Comparison of ENCODE assay signal across 8 mouse cellular contexts in the genomic region with DNA sequence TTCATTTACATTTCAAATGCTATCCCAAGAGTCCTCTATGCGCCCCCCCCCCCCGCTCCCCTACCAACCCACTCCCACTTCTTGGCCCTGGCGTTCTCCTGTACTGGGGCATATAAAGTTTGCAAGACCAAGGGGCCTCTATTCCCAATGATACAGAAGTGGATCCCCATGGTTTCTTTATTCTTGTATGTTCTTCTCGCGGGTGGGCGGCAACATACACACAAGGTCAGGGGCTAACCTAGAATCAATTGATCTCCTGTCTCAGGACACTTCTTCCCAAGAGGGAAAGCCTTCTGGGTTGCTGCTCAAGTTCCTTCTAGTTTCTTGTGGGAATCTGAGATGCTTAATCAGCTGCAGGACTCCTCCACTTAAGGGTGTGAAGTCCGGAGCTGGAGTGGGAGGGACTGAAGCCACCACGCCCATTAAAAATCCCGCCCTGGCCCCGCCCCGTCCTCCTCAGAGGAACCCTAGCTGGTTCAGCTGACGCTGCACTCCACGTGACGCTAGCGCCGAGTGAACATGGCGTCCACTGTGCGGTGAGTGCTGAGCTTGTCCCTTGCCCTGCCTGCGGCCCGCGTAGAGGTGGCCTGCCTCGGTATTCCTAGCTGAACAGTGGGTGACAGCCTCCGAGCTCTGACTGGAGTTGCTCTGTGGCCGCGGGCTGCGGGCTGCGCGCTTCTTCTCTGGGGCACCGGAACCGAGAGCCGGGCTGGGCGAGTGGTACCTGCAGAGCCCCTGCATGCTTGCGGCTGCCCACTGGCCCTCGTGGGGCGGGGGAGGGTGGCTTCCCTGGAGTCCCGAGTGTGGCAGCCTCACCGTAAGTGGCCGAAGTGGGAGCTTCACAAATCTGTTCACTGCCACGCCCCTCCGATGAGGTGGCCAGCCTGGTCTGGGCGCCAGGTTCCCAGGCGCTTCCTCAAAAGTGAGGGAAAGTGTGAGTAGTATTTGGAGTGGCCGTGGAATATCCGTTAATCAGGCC. TPM values are rescaled to one million over a fixed set of nuclear protein-coding genes. Genes with fewer than 3 reads are reported as not detected.
DNase-seq lines count a peak whose midpoint lies in the region; ATAC-seq and TF ChIP-seq lines count a peak whose summit lies in the region.

A gene (plus strand): TSS at position 461 of the 979 bp plus-strand sequence.

- H3K4me1 ChIP-seq in ES-E14 (ENCODE audit: control insufficient read depth in 2 of 2, insufficient read depth in 2 of 2, low read length in 2 of 2, poor library complexity in 1 of 2): peaks cover 2 to 8% of the 10 kb centered on the region in 2 experiments; a peak in 2 of 4 replicates
- peaks cover 4% of the 10 kb centered on the region; the same call in 1 of the 2 replicates for H3K4me1 ChIP-seq in forebrain, embryonic 14.5 days (ENCODE audit: control insufficient read depth, insufficient read depth, low read length)
- peaks cover 4% of the 10 kb centered on the region; the same call in 1 of the 2 replicates for H3K4me1 ChIP-seq in lung, embryonic 14.5 days (ENCODE audit: insufficient read depth)
- H3K4me1 ChIP-seq in olfactory bulb, adult 2 months (ENCODE audit: control insufficient read depth, insufficient read depth, low read length): peaks cover 6% of the 10 kb centered on the region
- H3K4me1 ChIP-seq in thymus, adult 2 months (replicated peaks; ENCODE audit: control insufficient read depth, insufficient read depth, low read length): peaks cover 26% of the 10 kb centered on the region

- 0 out of 2 replicates have a peak, but pooled peaks have one; percentile 24 for TF ChIP-seq POLR2A in olfactory bulb, adult 2 months (IDR thresholded peaks at IDR 0.05; ENCODE audit: insufficient read depth, low read depth, low read length)
- TF ChIP-seq POLR2A in thymus, adult 2 months (IDR thresholded peaks at IDR 0.05; ENCODE audit: control insufficient read depth, extremely low read depth, insufficient read depth, low read length, poor library complexity): 0 out of 2 replicates have a peak, but pooled peaks have one; percentile 15

- DNase-seq in ES-E14 (ENCODE audit: low read depth, low spot score): peak; percentile 77
- DNase-seq in cerebellum, adult 11 months: peak; percentile 62
- DNase-seq in forebrain, embryonic 14.5 days (ENCODE audit: low spot score): peak; percentile 95
- peak; percentile 81 to 87 for DNase-seq in heart, postnatal 14 days
- DNase-seq in layer of hippocampus, adult 18-20 months (ENCODE audit: low spot score in 2 of 2): peak; percentile 64 to 81
- peak; percentile 97 for DNase-seq in lung, embryonic 14.5 days
- peak; percentile 63 for DNase-seq in thymus, adult 2 months

- 7% methylated on average over 43 of the region's 44 CpGs for WGBS in forebrain, embryonic 14.5 days
- WGBS in lung, embryonic 14.5 days: 5% methylated on average over 44 of the region's 44 CpGs
- WGBS in olfactory bulb, adult 2 months: 6% methylated on average over 44 of the region's 44 CpGs
- 9% methylated on average over 43 of the region's 44 CpGs for WGBS in thymus, adult 2 months

- TF ChIP-seq CTCF in lung, embryonic 14.5 days (IDR thresholded peaks at IDR 0.05; ENCODE audit: low read depth): no peak
- no peak for TF ChIP-seq CTCF in olfactory bulb, adult 2 months (IDR thresholded peaks at IDR 0.05; ENCODE audit: insufficient read depth, low read depth, low read length)
- TF ChIP-seq CTCF in thymus, adult 2 months (IDR thresholded peaks at IDR 0.05; ENCODE audit: borderline replicate concordance, control insufficient read depth, extremely low read depth, insufficient read depth, low read length, poor library complexity): no peak

- no peak within 1 kb of the TSS for H3K27ac ChIP-seq in ES-E14 (ENCODE audit: insufficient read depth, low read depth, low read length, poor library complexity, severe bottlenecking)
- no peak within 1 kb of the TSS for H3K27ac ChIP-seq in forebrain, embryonic 14.5 days (ENCODE audit: low read depth, low read length)
- H3K27ac ChIP-seq in lung, embryonic 14.5 days (ENCODE audit: low read depth): no peak within 1 kb of the TSS
- no peak within 1 kb of the TSS for H3K27ac ChIP-seq in olfactory bulb, adult 2 months (ENCODE audit: insufficient read depth, low read depth, low read length)
- H3K27ac ChIP-seq in thymus, adult 2 months (ENCODE audit: control insufficient read depth, insufficient read depth, low read length): no peak within 1 kb of the TSS

- in situ Hi-C loops in ES-E14 (cut with MboI; ENCODE audit: low sequenced_read_pairs in 2 of 2, unreplicated experiment in 2 of 2): no loop called here

- no peaks in the 10 kb centered on the region for H3K27me3 ChIP-seq in forebrain, embryonic 14.5 days (replicated peaks; ENCODE audit: control insufficient read depth, insufficient read depth, low read length)
- peaks cover 8% of the 10 kb centered on the region; the same call in 1 of the 2 replicates for H3K27me3 ChIP-seq in lung, embryonic 14.5 days (ENCODE audit: insufficient read depth, low read length)
- H3K27me3 ChIP-seq in thymus, adult 2 months (ENCODE audit: control insufficient read depth, insufficient read depth, low read length): no peaks in the 10 kb centered on the region

- peak within 1 kb of the TSS; percentile 89 to 100 for H3K4me3 ChIP-seq in ES-E14 (ENCODE audit: insufficient read depth in 1 of 2, low read depth in 1 of 2, low read length in 2 of 2, poor library complexity in 1 of 2, severe bottlenecking in 1 of 2)
- peak within 1 kb of the TSS; percentile 82 for H3K4me3 ChIP-seq in forebrain, embryonic 14.5 days (ENCODE audit: low read depth, low read length)
- H3K4me3 ChIP-seq in lung, embryonic 14.5 days (ENCODE audit: low read depth, low read length): peak within 1 kb of the TSS; percentile 93
- H3K4me3 ChIP-seq in olfactory bulb, adult 2 months (ENCODE audit: insufficient read depth, low read depth, low read length): peak within 1 kb of the TSS; percentile 71
- peak within 1 kb of the TSS; percentile 60 for H3K4me3 ChIP-seq in thymus, adult 2 months (ENCODE audit: control insufficient read depth, insufficient read depth, low read length)

- peak within 1 kb of the TSS; percentile 89 for H3K9ac ChIP-seq in ES-E14 (ENCODE audit: insufficient read depth, low read depth, low read length, poor library complexity, severe bottlenecking)
- H3K9ac ChIP-seq in forebrain, embryonic 14.5 days (ENCODE audit: low read length): peak within 1 kb of the TSS; percentile 79
- H3K9ac ChIP-seq in lung, embryonic 14.5 days: peak within 1 kb of the TSS; percentile 72

- H3K9me3 ChIP-seq in ES-E14 (ENCODE audit: control insufficient read depth, insufficient read depth, low read depth, low read length): no peaks in the 10 kb centered on the region
- H3K9me3 ChIP-seq in forebrain, embryonic 14.5 days (replicated peaks; ENCODE audit: control insufficient read depth, low read length): no peaks in the 10 kb centered on the region
- H3K9me3 ChIP-seq in lung, embryonic 14.5 days (ENCODE audit: low read depth, low read length): no peaks in the 10 kb centered on the region

- intact Hi-C loops in heart, postnatal 14 days (cut with DNase I): no loop called here

- peak; percentile 96 for ATAC-seq in forebrain, embryonic 14.5 days
- ATAC-seq in lung, embryonic 14.5 days (ENCODE audit: insufficient read depth): peak; percentile 98

- no peaks in the 10 kb centered on the region for H3K36me3 ChIP-seq in ES-E14 (ENCODE audit: control insufficient read depth, insufficient read depth, low read length, poor library complexity, severe bottlenecking)
- H3K36me3 ChIP-seq in forebrain, embryonic 14.5 days (ENCODE audit: control insufficient read depth, insufficient read depth, low read length): no peaks in the 10 kb centered on the region
- H3K36me3 ChIP-seq in lung, embryonic 14.5 days (ENCODE audit: insufficient read depth): no peaks in the 10 kb centered on the region
- H3K36me3 ChIP-seq in thymus, adult 2 months (ENCODE audit: control insufficient read depth, insufficient read depth, low read length): no peaks in the 10 kb centered on the region

- H3K4me2 ChIP-seq in forebrain, embryonic 14.5 days (ENCODE audit: low read length): peak within 1 kb of the TSS; percentile 91
- peak within 1 kb of the TSS; percentile 85 for H3K4me2 ChIP-seq in lung, embryonic 14.5 days

TF ChIP-seq in ES-E14, 5 proteins besides CTCF, POLR2A, EP300 and RAD21:
- TF ChIP-seq HCFC1 (IDR thresholded peaks at IDR 0.05; ENCODE audit: borderline replicate concordance, insufficient read depth, low read length) (peak; percentile 67; the same call in 1 of the 2 replicates), ZNF384 (IDR thresholded peaks at IDR 0.05; ENCODE audit: low read depth, low read length) (no peak)
TF ChIP-seq in ES-E14: peak in this region for 1.

RNA-seq across cellular contexts. Expression of the gene that starts here (rescaled TPM):
- 49.6 and 53.9 TPM in 2 replicates for total RNA-seq in ES-E14 (2012; rRNA removed)
- polyA plus RNA-seq in forebrain, embryonic 14.5 days (2014; fragmentation: Nextera tagmentation; extraction: Ambion mirVana): 61.8 and 64.7 TPM in 2 replicates
- total RNA-seq in heart, postnatal 14 days (2021): 10 to 100 TPM; 22.2 to 23.9 TPM
- 10 to 100 TPM; 34.2 to 36.4 TPM for total RNA-seq in layer of hippocampus, adult 18-20 months (2021)
- polyA plus RNA-seq in lung, embryonic 14.5 days (2014; fragmentation: Nextera tagmentation; extraction: Ambion mirVana): 68.2 and 70.4 TPM in 2 replicates
- not detected in 2 replicates for polyA plus RNA-seq in olfactory bulb, adult 2 months (2012; ENCODE audit: insufficient read depth, insufficient read length, low replicate concordance, missing spikeins)
- polyA plus RNA-seq in thymus, adult 2 months (2012; rRNA removed): 77.0 and 87.6 TPM in 2 replicates

Comparison
In these comparisons a context has a peak if more than half of its experiments do, and no peak if none do; other contexts are left out.
1. RNA of the gene that starts here (polyA plus RNA-seq): 77.0 to 87.6 TPM in thymus, adult 2 months, 68.2 to 70.4 TPM in lung, embryonic 14.5 days and 61.8 to 64.7 TPM in forebrain, embryonic 14.5 days; not detected in olfactory bulb, adult 2 months; every median in the first group is over 10 times any median in the second.
2. Peak in every context shown above with its lines, with median percentiles within 50 percentile points of each other: DNase-seq, H3K4me3 ChIP-seq and H3K9ac ChIP-seq.